Mouse (Mus musculus) midbrain, postnatal 0 days (tissue): Measurements from ENCODE around the gene Olfr459. TPM values are rescaled to one million over a fixed set of nuclear protein-coding genes. Genes with fewer than 3 reads are reported as not detected.

Source experiments
- ATAC-seq: fragments of 200-750 bp; cut with Nextera tagmentation; 2 replicates; pipeline ENCODE4 v1.8.0; 2017; ENCODE audit warnings: moderate number of reproducible peaks, mild to moderate bottlenecking, moderate TSS enrichment, moderate library complexity; ENCODE audit not compliant: low FRiP score
- DNase-seq: peaks from one replicate; pipeline ENCODE4 v3.0.0-alpha.2; 2015; ENCODE audit warnings: low spot score
- H3K27ac ChIP-seq: fragments of 300-500 bp; sonication (generic); 2 replicates; pipeline ENCODE4 v1.5.1; 2014; ENCODE audit warnings: low read depth, mild to moderate bottlenecking, low read length, mixed read lengths
- H3K27me3 ChIP-seq: fragments of 300-500 bp; sonication (generic); 2 replicates; pipeline ENCODE4 v1.6.1; 2014; ENCODE audit warnings: low read length, control low read depth, mixed read lengths; ENCODE audit not compliant: insufficient read depth
- H3K36me3 ChIP-seq: fragments of 300-500 bp; sonication (generic); 2 replicates; pipeline ENCODE4 v1.6.1; 2014; ENCODE audit warnings: low read length, control low read depth, mixed read lengths; ENCODE audit not compliant: insufficient read depth
- H3K4me1 ChIP-seq: fragments of 300-500 bp; sonication (generic); 2 replicates; pipeline ENCODE4 v1.6.1; 2014; ENCODE audit warnings: mild to moderate bottlenecking, control low read depth, antibody characterized with exemption, low read length, mixed read lengths; ENCODE audit not compliant: insufficient read depth
- H3K4me2 ChIP-seq: fragments of 300-500 bp; sonication (generic); 2 replicates; pipeline ENCODE4 v1.6.1; 2014; ENCODE audit warnings: low read depth, mild to moderate bottlenecking, low read length, mixed read lengths; ENCODE audit not compliant: poor library complexity, severe bottlenecking
- H3K4me3 ChIP-seq: fragments of 300-500 bp; sonication (generic); 2 replicates; pipeline ENCODE4 v1.5.1; 2014; ENCODE audit warnings: low read depth, mild to moderate bottlenecking, low read length, moderate library complexity
- H3K9ac ChIP-seq: fragments of 300-500 bp; sonication (generic); replicated peaks from 2 replicates; pipeline ENCODE4 v1.6.1; 2014; ENCODE audit warnings: mild to moderate bottlenecking, low read length, moderate library complexity, mixed read lengths; ENCODE audit not compliant: poor library complexity, severe bottlenecking
- H3K9me3 ChIP-seq: fragments of 300-500 bp; sonication (generic); 2 replicates; pipeline ENCODE4 v1.6.1; 2016; ENCODE audit warnings: low read length, control low read depth
- CTCF ChIP-seq: IDR thresholded peaks from 2 replicates; pipeline ENCODE4 v1.5.1; 2016; ENCODE audit warnings: antibody characterized with exemption, mild to moderate bottlenecking
- WGBS: fragments of 180-500 bp; shearing (Covaris S2); extraction: QIAGEN DNeasy Blood & Tissue Kit; methylation state at CpG from one replicate; pipeline ENCODE4 v1.1.7; 2014; 5-methylcytosine and 5-hydroxymethylcytosine counted together
- polyA plus RNA-seq: library from polyadenylated mRNA; unstranded; fragments of >200 nt; fragmentation: Nextera tagmentation; extraction: Ambion mirVana; gene quantifications from 2 replicates; pipeline ENCODE4 v1.2.1, GENCODE M21; 2015
- total RNA-seq: library from RNA; depleted of rRNA; stranded (reverse); fragments of >200 nt; gene quantifications from 2 replicates; pipeline ENCODE4 v1.2.3, GENCODE M21; 2014; rRNA removed

Olfr459 gene
- total and polyA plus RNA-seq, 2 experiments from 2014 or later, result not detected

DNA sequence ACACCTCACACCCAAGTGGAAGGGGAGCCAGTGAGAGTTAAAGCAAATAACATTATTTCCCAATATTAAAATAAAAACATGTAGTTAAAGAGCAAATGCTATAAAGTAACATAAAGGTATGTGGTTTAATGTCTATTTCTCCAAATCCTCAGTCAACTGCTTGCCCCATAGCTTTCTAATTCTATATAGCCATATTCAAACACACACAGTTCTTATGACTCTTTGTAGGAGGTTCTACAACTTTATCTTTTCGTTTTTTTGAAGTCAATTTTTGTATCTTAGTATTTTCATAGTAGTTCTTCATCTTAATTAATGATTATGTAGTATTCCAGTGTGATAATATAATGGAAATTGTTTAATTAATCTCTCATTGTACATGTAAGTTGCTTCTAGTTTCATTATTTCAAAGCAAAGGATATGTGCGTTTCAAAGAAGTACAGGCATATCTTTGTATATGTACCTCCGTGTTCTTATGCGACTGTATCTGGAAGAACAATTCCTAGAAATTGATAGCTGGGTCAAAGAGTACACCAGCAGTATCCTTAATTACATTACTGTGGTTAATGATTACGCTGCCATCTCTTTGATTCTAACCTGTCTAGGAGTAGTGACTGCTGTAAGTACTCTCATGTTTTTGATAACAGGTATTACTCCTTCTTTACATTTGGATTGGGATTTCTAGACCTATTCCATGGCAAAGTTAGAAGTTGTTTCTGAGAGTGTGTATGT is 30.1 kb downstream of the Olfr459 start:
- no peak overlapping the region for H3K4me3 ChIP-seq
- H3K36me3 ChIP-seq, result no peaks in the 10 kb centered on the region
- H3K9ac ChIP-seq, result no peak overlapping the region
- H3K27ac ChIP-seq, result no peak overlapping the region
- no peaks in the 10 kb centered on the region for H3K4me1 ChIP-seq
- H3K9me3 ChIP-seq, result no peaks in the 10 kb centered on the region
- no peak overlapping the region for H3K4me2 ChIP-seq
- H3K27me3 ChIP-seq, result no peaks in the 10 kb centered on the region
- ATAC-seq (no peak), DNase-seq (no peak)
- TF ChIP-seq CTCF, result no peak
- 76% methylated on average over 5 of the region's 5 CpGs for WGBS

DNA sequence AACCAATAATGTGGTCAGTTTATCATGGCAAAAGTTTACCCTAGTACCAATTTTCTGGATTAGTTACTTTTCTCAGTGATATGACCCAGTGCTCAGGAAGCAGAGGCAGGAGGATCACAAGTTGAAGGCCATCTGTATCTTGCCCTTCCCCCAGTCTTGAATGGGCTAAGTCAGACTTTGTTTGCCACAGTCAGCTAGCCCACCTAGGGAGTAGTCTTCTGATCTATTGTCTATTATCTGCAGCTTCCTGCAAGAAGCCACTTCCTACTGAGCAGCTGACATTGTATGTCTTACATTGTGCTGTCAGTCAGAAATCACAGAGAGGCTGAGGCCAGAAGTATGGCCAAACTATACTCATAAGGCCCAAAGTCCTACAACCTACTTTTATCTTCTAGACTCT is 33.9 kb downstream of the Olfr459 start:
- no peak for ATAC-seq
- no peak overlapping the region for H3K4me2 ChIP-seq
- no peaks in the 10 kb centered on the region for H3K36me3 ChIP-seq
- no peak overlapping the region for H3K9ac ChIP-seq
- H3K9me3 ChIP-seq, result no peaks in the 10 kb centered on the region
- H3K27ac ChIP-seq, result no peak overlapping the region
- H3K4me3 ChIP-seq, result no peak overlapping the region
- no peaks in the 10 kb centered on the region for H3K4me1 ChIP-seq
- no peaks in the 10 kb centered on the region for H3K27me3 ChIP-seq
- DNase-seq, result no peak
- no peak for TF ChIP-seq CTCF

DNA sequence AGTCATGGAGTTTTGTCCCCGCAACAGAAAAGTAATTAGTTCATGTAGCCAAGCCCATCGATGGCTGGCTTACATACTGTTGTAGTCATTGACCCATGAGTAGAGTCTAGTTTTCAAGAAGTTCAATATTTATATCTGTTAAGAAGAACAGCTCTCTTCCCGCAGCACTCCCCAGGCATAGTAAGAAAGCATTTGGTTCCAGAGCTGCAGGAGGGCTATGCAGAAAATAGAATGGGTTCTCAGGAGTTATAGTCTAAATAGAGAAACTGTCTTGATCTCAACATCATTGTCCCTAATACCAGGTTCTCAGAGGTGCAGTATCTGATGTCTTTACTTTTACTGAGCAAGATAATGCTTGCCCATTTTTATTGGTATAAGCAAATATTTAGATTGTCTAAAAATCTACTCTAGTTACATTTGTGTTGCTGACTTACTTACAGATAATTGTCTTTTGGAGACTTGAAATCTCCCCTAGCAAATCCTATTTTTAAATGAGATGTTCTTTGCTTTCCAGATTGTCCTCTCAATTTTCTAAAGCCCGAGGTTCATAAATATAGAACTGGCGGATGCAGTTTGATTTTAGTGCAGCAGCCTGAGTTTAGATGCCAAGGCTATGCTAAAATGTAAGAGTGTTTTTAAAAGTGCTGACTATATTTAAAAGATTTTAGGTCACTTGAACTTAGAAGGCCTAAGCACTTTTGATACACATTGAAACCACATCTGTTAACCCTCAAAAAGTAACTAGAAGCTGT is 40.1 kb downstream of the Olfr459 start:
- TF ChIP-seq CTCF, result no peak
- no peaks in the 10 kb centered on the region for H3K36me3 ChIP-seq
- no peak for DNase-seq
- no peaks in the 10 kb centered on the region for H3K9me3 ChIP-seq
- no peak overlapping the region for H3K27ac ChIP-seq
- no peak overlapping the region for H3K4me3 ChIP-seq
- H3K27me3 ChIP-seq, result no peaks in the 10 kb centered on the region
- no peaks in the 10 kb centered on the region for H3K4me1 ChIP-seq
- H3K9ac ChIP-seq, result no peak overlapping the region
- WGBS, result 92% methylated on average over 5 of the region's 5 CpGs
- no peak for ATAC-seq
- no peak overlapping the region for H3K4me2 ChIP-seq

DNA sequence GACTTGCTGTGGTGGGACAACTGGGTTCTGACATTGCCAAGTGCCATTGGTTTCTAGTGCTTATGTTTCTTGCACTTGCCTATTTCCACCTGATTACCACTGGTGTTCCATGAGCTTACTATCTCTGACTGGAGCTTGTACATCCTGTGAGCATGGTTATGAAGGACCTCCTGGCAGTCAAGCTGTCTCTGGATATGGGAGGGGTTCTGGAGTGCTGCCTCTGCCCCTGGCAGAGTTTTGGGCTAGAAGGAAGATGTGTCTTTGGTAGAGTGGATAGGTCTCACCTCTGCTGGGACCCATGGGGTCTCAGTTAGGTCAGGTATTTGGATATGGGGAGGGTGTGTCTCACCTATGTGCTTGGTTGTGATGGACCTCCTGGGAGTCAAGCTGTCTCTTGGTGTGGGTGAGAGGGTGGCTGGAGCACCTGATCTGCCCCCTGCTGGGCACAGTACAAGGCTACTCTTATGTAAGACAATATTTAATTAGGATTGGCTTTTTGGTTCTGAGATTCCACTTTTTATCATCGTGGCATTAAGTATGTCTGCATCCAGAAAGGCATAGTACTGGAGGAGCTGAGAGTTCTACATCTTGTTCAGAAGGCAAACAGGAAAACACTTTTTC is 46.9 kb downstream of the Olfr459 start:
- Histone ChIP-seq H3K4me1 (no peaks in the 10 kb centered on the region), H3K9me3 (no peaks in the 10 kb centered on the region), H3K9ac (no peak overlapping the region), H3K27ac (no peak overlapping the region), H3K4me3 (no peak overlapping the region), H3K4me2 (no peak overlapping the region), H3K27me3 (no peaks in the 10 kb centered on the region), H3K36me3 (no peaks in the 10 kb centered on the region)
- no peak for ATAC-seq
- DNase-seq, result no peak
- TF ChIP-seq CTCF, result no peak
- 91% methylated on average over 1 of the region's 1 CpGs for WGBS

DNA sequence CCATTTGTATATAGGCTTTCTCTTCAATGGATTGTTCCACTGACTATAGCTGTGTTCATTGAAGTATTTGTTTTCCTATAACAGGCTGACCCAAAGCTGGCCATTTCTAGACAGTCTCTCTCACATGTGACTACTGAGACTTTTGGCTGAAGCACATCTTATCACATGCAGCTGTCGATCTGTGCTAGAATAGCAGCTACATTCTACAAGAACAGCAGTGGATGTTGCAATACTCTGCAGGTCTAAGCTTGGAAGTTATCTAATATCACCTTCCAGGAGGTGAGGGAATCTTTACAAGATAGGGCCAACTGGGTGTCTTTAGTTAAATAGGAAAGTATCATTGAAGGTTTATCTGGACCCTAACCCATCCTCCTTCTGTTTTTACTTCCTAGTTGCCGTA is 53.5 kb downstream of the Olfr459 start:
- WGBS, result 94% methylated on average over 2 of the region's 2 CpGs
- no peak for ATAC-seq

More for the DNA sequence above, 53.5 kb downstream of the Olfr459 start:
- H3K9me3 ChIP-seq, result no peaks in the 10 kb centered on the region
- H3K4me1 ChIP-seq, result no peaks in the 10 kb centered on the region
- H3K9ac ChIP-seq, result no peak overlapping the region
- H3K4me2 ChIP-seq, result no peak overlapping the region
- H3K27me3 ChIP-seq, result no peaks in the 10 kb centered on the region
- no peak overlapping the region for H3K4me3 ChIP-seq
- DNase-seq, result no peak
- TF ChIP-seq CTCF, result no peak
- no peak overlapping the region for H3K27ac ChIP-seq
- no peaks in the 10 kb centered on the region for H3K36me3 ChIP-seq

Other genes with a start within 250 kb of the Olfr459 start
- gene Ephb6, start 169.7 kb downstream of the Olfr459 start, total RNA-seq, result 60.1 and 70.3 TPM in 2 replicates
- 32.0 and 39.1 TPM in 2 replicates for gene Ephb6, start 169.7 kb downstream of the Olfr459 start, polyA plus RNA-seq
- 0.33 TPM in 1 of 2 replicates, not detected in the other for gene Trpv6, start 138.8 kb downstream of the Olfr459 start, total RNA-seq
- 0.78 and 0.80 TPM in 2 replicates for gene Trpv6, start 138.8 kb downstream of the Olfr459 start, polyA plus RNA-seq
- not detected in 2 replicates for gene Trpv5, start 94.4 kb downstream of the Olfr459 start, total RNA-seq
- not detected in 2 replicates for gene Trpv5, start 94.4 kb downstream of the Olfr459 start, polyA plus RNA-seq
- gene Llcfc1, start 90.7 kb downstream of the Olfr459 start, total RNA-seq, result not detected in 2 replicates
- gene Llcfc1, start 90.7 kb downstream of the Olfr459 start, polyA plus RNA-seq, result not detected in 2 replicates
- 0.24 TPM in 1 of 2 replicates, not detected in the other for gene Kel, start 70.8 kb downstream of the Olfr459 start, total RNA-seq
- 0.22 TPM in 1 of 2 replicates, not detected in the other for gene Kel, start 70.8 kb downstream of the Olfr459 start, polyA plus RNA-seq
- not detected in 2 replicates for gene Pip, start 72.4 kb upstream of the Olfr459 start, total RNA-seq
- gene Pip, start 72.4 kb upstream of the Olfr459 start, polyA plus RNA-seq, result not detected in 2 replicates
- not detected in 2 replicates for gene Sval2, start 77.8 kb upstream of the Olfr459 start, total RNA-seq
- not detected in 2 replicates for gene Sval2, start 77.8 kb upstream of the Olfr459 start, polyA plus RNA-seq
- not detected in 2 replicates for gene Sval1, start 176.5 kb upstream of the Olfr459 start, total RNA-seq
- gene Sval1, start 176.5 kb upstream of the Olfr459 start, polyA plus RNA-seq, result not detected in 2 replicates
- gene Sval3, start 193.0 kb upstream of the Olfr459 start, total RNA-seq, result not detected in 2 replicates
- gene Sval3, start 193.0 kb upstream of the Olfr459 start, polyA plus RNA-seq, result not detected in 2 replicates